Mouse (Mus musculus) myocyte (in vitro differentiated cells): ENCODE measurements around the gene Rbmxl2. TPM values are rescaled to one million over a fixed set of nuclear protein-coding genes. Genes with fewer than 3 reads are reported as not detected.

Experiments used
- H3K27me3 ChIP-seq: one replicate; pipeline ENCODE4 v1.6.1; 2011; ENCODE audit not compliant: control insufficient read depth, insufficient read depth, insufficient read length
- H3K36me3 ChIP-seq: one replicate; pipeline ENCODE4 v1.6.1; 2011; ENCODE audit not compliant: control insufficient read depth, insufficient read depth
- H3K4me2 ChIP-seq: one replicate; pipeline ENCODE4 v1.6.1; 2011; ENCODE audit warnings: low read depth, control low read depth
- H3K4me3 ChIP-seq: one replicate; pipeline ENCODE4 v1.5.1; 2011; ENCODE audit warnings: mild to moderate bottlenecking, control low read depth, moderate library complexity
- H3K79me2 ChIP-seq: one replicate; pipeline ENCODE4 v1.6.1; 2011; ENCODE audit not compliant: control insufficient read depth, insufficient read depth
- H3ac ChIP-seq: one replicate; pipeline ENCODE4 v1.6.1; 2011; ENCODE audit not compliant: control insufficient read depth, insufficient read length
- CEBPB ChIP-seq: IDR thresholded peaks from 2 replicates; pipeline ENCODE4 v1.6.1; 2011; ENCODE audit warnings: mild to moderate bottlenecking, moderate library complexity; ENCODE audit not compliant: poor library complexity, insufficient read depth, severe bottlenecking
- E2F4 ChIP-seq: IDR thresholded peaks from one replicate; pipeline ENCODE4 v1.6.1; 2011; ENCODE audit warnings: mild to moderate bottlenecking, control low read depth, moderate library complexity; ENCODE audit not compliant: insufficient read depth
- MAX ChIP-seq: IDR thresholded peaks from one replicate; pipeline ENCODE4 v1.6.1; 2011; ENCODE audit warnings: low read depth, mild to moderate bottlenecking, control low read depth
- MYOD1 ChIP-seq, 3 experiments: IDR thresholded peaks; one replicate each; pipeline ENCODE4 v1.6.1; 2011; ENCODE audit warnings: control low read depth in 2 of 3, low read depth in 2 of 3, mild to moderate bottlenecking in 2 of 3, moderate library complexity in 1 of 3; ENCODE audit not compliant: insufficient read length in 2 of 3, control insufficient read depth in 1 of 3
- MYOG ChIP-seq, 3 experiments: IDR thresholded peaks; one replicate each; pipeline ENCODE4 v1.6.1; 2011; ENCODE audit warnings: control low read depth in 2 of 3, low read depth in 2 of 3, mild to moderate bottlenecking in 2 of 3; ENCODE audit not compliant: insufficient read length in 2 of 3, control insufficient read depth in 1 of 3, insufficient read depth in 1 of 3
- POLR2A ChIP-seq: IDR thresholded peaks from one replicate; pipeline ENCODE4 v1.6.1; 2011; ENCODE audit warnings: low read depth, mild to moderate bottlenecking, control low read depth, moderate library complexity; ENCODE audit not compliant: insufficient read length
- POLR2AphosphoS2 ChIP-seq: IDR thresholded peaks from one replicate; pipeline ENCODE4 v1.6.1; 2011; ENCODE audit warnings: low read depth, control low read depth; ENCODE audit not compliant: insufficient read length
- REST ChIP-seq: IDR thresholded peaks from one replicate; pipeline ENCODE4 v1.6.1; 2011; ENCODE audit warnings: mild to moderate bottlenecking, control low read depth, moderate library complexity; ENCODE audit not compliant: insufficient read depth, insufficient read length
- SRF ChIP-seq: IDR thresholded peaks from one replicate; pipeline ENCODE4 v1.6.1; 2011; ENCODE audit warnings: low read depth; ENCODE audit not compliant: control insufficient read depth, insufficient read length
- TCF12 ChIP-seq: IDR thresholded peaks from one replicate; pipeline ENCODE4 v1.6.1; 2011; ENCODE audit warnings: mild to moderate bottlenecking, control low read depth; ENCODE audit not compliant: poor library complexity, insufficient read depth, severe bottlenecking
- TCF3 ChIP-seq: IDR thresholded peaks from one replicate; pipeline ENCODE4 v1.6.1; 2011; ENCODE audit warnings: low read depth, control low read depth; ENCODE audit not compliant: insufficient read length
- USF1 ChIP-seq: IDR thresholded peaks from one replicate; pipeline ENCODE4 v1.6.1; 2011; ENCODE audit warnings: low read depth, mild to moderate bottlenecking, control low read depth, moderate library complexity
- polyA plus RNA-seq: library from polyadenylated mRNA; unstranded; fragments of >200 nt; fragmentation: generic; extraction: Trizol; gene quantifications from one replicate; pipeline ENCODE4 v1.2.1, GENCODE M21; 2012; ENCODE audit warnings: missing spikeins

The Rbmxl2 gene
- polyA plus RNA-seq, 1 experiment = not detected

- TF ChIP-seq MAX = no peak
- TF ChIP-seq SRF = no peak
- TF ChIP-seq TCF12 = no peak
- TF ChIP-seq E2F4 = no peak
- no peak for TF ChIP-seq MYOD1 (IDR thresholded peaks at IDR 0.05; ENCODE audit: control insufficient read depth in 1 of 3, insufficient read length in 2 of 3, low read depth in 2 of 3)
- Histone ChIP-seq H3K4me2 (no peak overlapping the region), H3ac (no peak overlapping the region), H3K4me3 (no peak overlapping the region), H3K36me3 (no peaks in the 10 kb centered on the region), H3K79me2 (no peaks in the 10 kb centered on the region), H3K27me3 (no peaks in the 10 kb centered on the region)
Observed at GRCm38 (mm10) chr7:107210126-107210576, 906 bp downstream of the Rbmxl2 start.

- Histone ChIP-seq H3K79me2 (no peaks in the 10 kb centered on the region), H3K27me3 (no peaks in the 10 kb centered on the region), H3ac (no peak overlapping the region), H3K36me3 (no peaks in the 10 kb centered on the region), H3K4me3 (no peak overlapping the region), H3K4me2 (no peak overlapping the region)
- TF ChIP-seq SRF (no peak), CEBPB (no peak), POLR2A (no peak), MAX (no peak)
Observed at GRCm38 (mm10) chr7:107215723-107216122, 6.5 kb downstream of the Rbmxl2 start.

GRCm38 (mm10) chr7:107216845-107217244 is 7.6 kb downstream of the Rbmxl2 start:
- H3K27me3 ChIP-seq = no peaks in the 10 kb centered on the region
- TF ChIP-seq USF1 = no peak
- TF ChIP-seq MYOD1 (IDR thresholded peaks at IDR 0.05; ENCODE audit: control insufficient read depth in 1 of 3, insufficient read length in 2 of 3, low read depth in 2 of 3) = no peak
- no peak for TF ChIP-seq E2F4
- no peak for TF ChIP-seq MYOG (IDR thresholded peaks at IDR 0.05; ENCODE audit: control insufficient read depth in 1 of 3, insufficient read depth in 1 of 3, insufficient read length in 2 of 3, low read depth in 2 of 3)
- no peak for TF ChIP-seq SRF
- TF ChIP-seq REST = no peak
- no peak for TF ChIP-seq CEBPB
- no peaks in the 10 kb centered on the region for H3K36me3 ChIP-seq
- no peak overlapping the region for H3ac ChIP-seq
- no peak overlapping the region for H3K4me2 ChIP-seq
- H3K79me2 ChIP-seq = no peaks in the 10 kb centered on the region
- no peak overlapping the region for H3K4me3 ChIP-seq

- TF ChIP-seq USF1 = no peak
- no peak for TF ChIP-seq POLR2A
- TF ChIP-seq MYOD1 (IDR thresholded peaks at IDR 0.05; ENCODE audit: control insufficient read depth in 1 of 3, insufficient read length in 2 of 3, low read depth in 2 of 3) = no peak
- TF ChIP-seq E2F4 = no peak
- TF ChIP-seq POLR2AphosphoS2 = no peak
- no peak for TF ChIP-seq SRF
- no peak for TF ChIP-seq CEBPB
- no peak for TF ChIP-seq TCF12
- no peak for TF ChIP-seq MYOG (IDR thresholded peaks at IDR 0.05; ENCODE audit: control insufficient read depth in 1 of 3, insufficient read depth in 1 of 3, insufficient read length in 2 of 3, low read depth in 2 of 3)
Observed at GRCm38 (mm10) chr7:107236854-107237253, 27.6 kb downstream of the Rbmxl2 start.

GRCm38 (mm10) chr7:107237498-107237897 is 28.3 kb downstream of the Rbmxl2 start:
- Histone ChIP-seq H3K79me2 (no peaks in the 10 kb centered on the region), H3ac (no peak overlapping the region), H3K36me3 (no peaks in the 10 kb centered on the region), H3K4me3 (no peak overlapping the region), H3K27me3 (no peaks in the 10 kb centered on the region), H3K4me2 (no peak overlapping the region)
- TF ChIP-seq MYOG (IDR thresholded peaks at IDR 0.05; ENCODE audit: control insufficient read depth in 1 of 3, insufficient read depth in 1 of 3, insufficient read length in 2 of 3, low read depth in 2 of 3) (no peak), MAX (no peak), TCF3 (no peak), TCF12 (no peak), MYOD1 (IDR thresholded peaks at IDR 0.05; ENCODE audit: control insufficient read depth in 1 of 3, insufficient read length in 2 of 3, low read depth in 2 of 3) (no peak), SRF (no peak)

More at GRCm38 (mm10) chr7:107236854-107237253, 27.6 kb downstream of the Rbmxl2 start:
- no peak overlapping the region for H3K4me3 ChIP-seq
- no peak overlapping the region for H3K4me2 ChIP-seq
- H3K79me2 ChIP-seq = no peaks in the 10 kb centered on the region
- H3K36me3 ChIP-seq = no peaks in the 10 kb centered on the region
- H3ac ChIP-seq = no peak overlapping the region
- H3K27me3 ChIP-seq = no peaks in the 10 kb centered on the region
